Mouse (Mus musculus) embryonic facial prominence, embryonic 14.5 days (tissue): ENCODE results near the gene Fancf. TPM values are rescaled to one million over a fixed set of nuclear protein-coding genes. Genes with fewer than 3 reads are reported as not detected.

ENCODE experiments used
- ATAC-seq: fragments of 200-750 bp; cut with Nextera tagmentation; 2 replicates; pipeline ENCODE4 v1.8.0; 2017; ENCODE audit warnings: low read depth, moderate number of reproducible peaks, moderate TSS enrichment
- DNase-seq: peaks from one replicate; pipeline ENCODE4 v3.0.0-alpha.2; 2015; ENCODE audit warnings: low spot score
- H3K27ac ChIP-seq: fragments of 300-500 bp; sonication (generic); replicated peaks from 2 replicates; pipeline ENCODE4 v1.5.1; 2014; ENCODE audit warnings: low read depth, mild to moderate bottlenecking, low read length, moderate library complexity
- H3K27me3 ChIP-seq: fragments of 300-500 bp; sonication (generic); replicated peaks from 2 replicates; pipeline ENCODE4 v1.6.1; 2014; ENCODE audit warnings: low read length; ENCODE audit not compliant: control insufficient read depth, insufficient read depth
- H3K36me3 ChIP-seq: fragments of 300-500 bp; sonication (generic); 2 replicates; pipeline ENCODE4 v1.6.1; 2014; ENCODE audit warnings: low read length, mixed read lengths; ENCODE audit not compliant: control insufficient read depth, insufficient read depth
- H3K4me1 ChIP-seq: fragments of 300-500 bp; sonication (generic); 2 replicates; pipeline ENCODE4 v1.6.1; 2014; ENCODE audit warnings: antibody characterized with exemption, low read length; ENCODE audit not compliant: control insufficient read depth, insufficient read depth
- H3K4me2 ChIP-seq: fragments of 300-500 bp; sonication (generic); 2 replicates; pipeline ENCODE4 v1.6.1; 2014; ENCODE audit warnings: low read depth, mild to moderate bottlenecking, low read length, moderate library complexity, mixed read lengths
- H3K4me3 ChIP-seq: fragments of 300-500 bp; sonication (generic); 2 replicates; pipeline ENCODE4 v1.5.1; 2014; ENCODE audit warnings: low read depth, mild to moderate bottlenecking, low read length
- H3K9ac ChIP-seq: fragments of 300-500 bp; sonication (generic); 2 replicates; pipeline ENCODE4 v1.6.1; 2014; ENCODE audit warnings: low read depth, mild to moderate bottlenecking, low read length, moderate library complexity, mixed read lengths
- H3K9me3 ChIP-seq: fragments of 300-500 bp; sonication (generic); 2 replicates; pipeline ENCODE4 v1.6.1; 2016; ENCODE audit warnings: low read length; ENCODE audit not compliant: control insufficient read depth
- WGBS: fragments of 180-500 bp; shearing (Covaris S2); extraction: QIAGEN DNeasy Blood & Tissue Kit; methylation state at CpG from one replicate; pipeline ENCODE4 v1.1.7; 2014; 5-methylcytosine and 5-hydroxymethylcytosine counted together
- polyA plus RNA-seq: library from polyadenylated mRNA; unstranded; fragments of >200 nt; fragmentation: Nextera tagmentation; extraction: Ambion mirVana; gene quantifications from 2 replicates; pipeline ENCODE4 v1.2.1, GENCODE M21; 2014

Gene Fancf
- 12.0 and 12.3 TPM in 2 replicates for polyA plus RNA-seq

DNA sequence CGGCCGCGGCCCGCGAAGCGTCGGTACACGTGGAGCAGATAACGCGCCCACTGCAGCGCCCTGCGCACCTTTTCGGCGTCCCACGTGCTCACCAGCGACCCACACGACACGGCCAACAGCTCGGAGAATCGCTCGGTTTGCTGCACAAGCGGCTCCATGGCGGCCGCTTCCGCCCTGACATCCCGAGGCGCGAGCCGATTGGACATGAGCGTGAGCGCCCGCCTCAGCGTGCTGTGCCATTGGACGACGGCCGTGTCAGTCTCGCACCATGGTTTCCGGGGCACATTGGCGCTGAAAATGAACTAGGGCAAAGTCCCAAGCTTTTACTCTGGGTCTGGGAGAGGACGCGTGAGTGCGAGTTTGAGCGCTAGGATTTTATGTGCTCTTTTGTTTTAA lies at the start of gene Fancf:
Gene Fancf (minus strand): TSS at position 171 of the 396 bp plus-strand sequence.
- ATAC-seq = peak; percentile 99
- peak within 1 kb of the TSS; percentile 80 for H3K4me3 ChIP-seq
- 0% methylated on average over 26 of the region's 43 CpGs for WGBS

DNA sequence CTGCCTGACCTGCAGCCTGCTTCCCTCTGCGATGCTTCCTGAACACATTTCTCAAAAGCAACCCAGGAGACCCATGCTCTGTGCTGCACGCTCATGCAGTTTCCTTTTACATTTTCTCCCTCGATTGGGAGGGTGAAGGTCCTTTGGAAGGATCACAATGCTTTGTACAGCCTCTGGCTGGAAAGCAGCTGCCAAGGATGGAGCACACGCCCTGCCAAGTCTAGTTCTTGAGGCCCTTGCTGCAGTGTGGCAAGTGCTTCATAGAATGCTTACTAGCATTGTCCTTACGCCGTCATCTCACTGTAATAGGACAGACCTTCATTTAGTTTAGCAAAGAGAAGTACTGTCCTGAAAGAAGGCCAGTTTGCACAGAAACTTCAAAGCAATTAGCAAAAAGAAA lies 37.0 kb upstream of the Fancf start:
- H3K27ac ChIP-seq = no peak overlapping the region
- no peak overlapping the region for H3K9ac ChIP-seq
- no peaks in the 10 kb centered on the region for H3K27me3 ChIP-seq
- 54% methylated on average over 6 of the region's 6 CpGs for WGBS
- H3K36me3 ChIP-seq = no peaks in the 10 kb centered on the region
- no peak for ATAC-seq
- no peaks in the 10 kb centered on the region for H3K4me1 ChIP-seq
- H3K9me3 ChIP-seq = no peaks in the 10 kb centered on the region
- DNase-seq = no peak
- H3K4me2 ChIP-seq = no peak overlapping the region
- no peak overlapping the region for H3K4me3 ChIP-seq

More for the DNA sequence above, at the start of gene Fancf:
- H3K27me3 ChIP-seq = no peaks in the 10 kb centered on the region
- peaks cover 16% of the 10 kb centered on the region for H3K4me1 ChIP-seq
- peaks cover 7% of the 10 kb centered on the region; the same call in 1 of the 2 replicates for H3K36me3 ChIP-seq
- H3K27ac ChIP-seq = peak within 1 kb of the TSS; percentile 98
- DNase-seq = peak; percentile 97
- no peaks in the 10 kb centered on the region for H3K9me3 ChIP-seq
- H3K9ac ChIP-seq = peak within 1 kb of the TSS; percentile 93
- H3K4me2 ChIP-seq = peak within 1 kb of the TSS; percentile 84

DNA sequence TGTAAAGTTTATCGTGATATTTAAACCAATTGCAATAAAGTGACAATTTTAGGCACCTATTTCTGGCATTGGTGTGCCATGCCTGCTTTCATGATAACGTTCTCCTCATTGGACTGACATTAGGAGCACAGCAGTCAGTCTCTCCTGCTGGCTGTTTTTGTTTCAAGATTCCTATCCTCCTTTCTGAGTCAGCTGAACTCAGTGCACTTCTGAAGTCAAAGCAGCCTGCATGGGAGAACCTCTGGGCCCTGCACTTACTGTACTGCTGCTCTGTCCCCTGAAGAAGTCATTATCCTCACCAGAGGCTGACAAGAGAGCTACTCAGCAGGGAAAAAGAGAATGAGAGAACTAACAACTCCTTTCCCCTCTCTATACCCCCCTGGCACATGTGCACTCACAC lies 32.9 kb upstream of the Fancf start:
- Histone ChIP-seq H3K9ac (no peak overlapping the region), H3K27me3 (no peaks in the 10 kb centered on the region), H3K36me3 (no peaks in the 10 kb centered on the region), H3K4me3 (no peak overlapping the region), H3K4me1 (no peaks in the 10 kb centered on the region), H3K4me2 (no peak overlapping the region), H3K27ac (no peak overlapping the region; the same call in 1 of the 2 replicates), H3K9me3 (no peaks in the 10 kb centered on the region)
- no peak for ATAC-seq
- no peak for DNase-seq
- 36% methylated on average over 2 of the region's 2 CpGs for WGBS

DNA sequence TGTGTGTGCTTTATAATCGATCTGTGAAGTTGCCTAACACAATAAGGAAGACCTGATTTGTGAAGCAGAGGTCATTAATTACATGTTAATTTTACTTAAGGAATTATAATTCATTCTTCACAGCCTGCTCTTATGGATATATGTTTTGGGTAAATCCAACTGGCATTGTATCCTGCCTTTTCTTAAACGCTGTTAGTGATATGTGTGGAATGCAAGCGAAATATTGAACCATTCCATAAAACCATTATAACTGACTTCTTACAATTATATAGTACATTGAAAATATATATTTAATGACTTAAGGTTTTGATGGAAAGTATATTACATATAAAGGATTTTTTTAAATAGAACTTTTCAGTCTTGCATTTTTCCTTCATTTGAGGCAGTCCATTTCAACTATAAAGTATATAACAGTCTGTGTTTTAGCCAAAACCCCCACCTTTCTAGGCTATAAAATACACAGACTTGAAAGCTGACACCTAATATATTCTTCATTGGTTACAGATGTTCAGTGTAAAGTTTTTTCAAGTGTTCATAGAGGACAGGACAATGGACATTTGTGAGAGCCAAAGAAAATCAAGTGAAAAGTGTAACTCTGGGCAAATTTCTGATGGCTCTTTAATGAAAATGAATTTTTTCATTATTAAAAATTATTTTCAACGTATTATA lies 32.2 kb upstream of the Fancf start:
- Histone ChIP-seq H3K4me3 (no peak overlapping the region), H3K36me3 (no peaks in the 10 kb centered on the region), H3K9me3 (no peaks in the 10 kb centered on the region), H3K4me1 (no peaks in the 10 kb centered on the region), H3K9ac (no peak overlapping the region), H3K4me2 (no peak overlapping the region), H3K27me3 (no peaks in the 10 kb centered on the region), H3K27ac (no peak overlapping the region)
- no peak for ATAC-seq
- DNase-seq = no peak
- WGBS = 59% methylated on average over 4 of the region's 4 CpGs

DNA sequence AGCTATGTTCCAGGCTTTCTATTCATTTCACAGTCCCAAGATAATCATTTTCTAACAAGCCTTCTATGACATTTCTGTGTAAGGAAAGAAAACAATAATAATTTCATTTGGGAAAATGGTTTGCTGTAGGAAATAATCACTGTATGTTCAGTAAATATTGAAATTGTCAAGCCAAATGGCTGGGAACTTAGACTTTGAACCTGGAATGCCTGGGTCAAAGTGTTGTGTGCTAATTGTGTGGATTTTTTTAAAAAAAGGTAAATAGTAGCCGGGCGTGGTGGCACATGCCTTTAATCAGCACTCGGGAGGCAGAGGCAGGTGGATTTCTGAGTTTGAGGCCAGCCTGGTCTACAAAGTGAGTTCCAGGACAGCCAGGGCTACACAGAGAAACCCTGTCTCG lies 30.9 kb upstream of the Fancf start:
- Histone ChIP-seq H3K36me3 (no peaks in the 10 kb centered on the region), H3K27ac (no peak overlapping the region), H3K4me3 (no peak overlapping the region), H3K9me3 (no peaks in the 10 kb centered on the region), H3K4me1 (no peaks in the 10 kb centered on the region), H3K9ac (no peak overlapping the region), H3K4me2 (no peak overlapping the region), H3K27me3 (no peaks in the 10 kb centered on the region)
- ATAC-seq (no peak), DNase-seq (no peak)
- 81% methylated on average over 4 of the region's 4 CpGs for WGBS

DNA sequence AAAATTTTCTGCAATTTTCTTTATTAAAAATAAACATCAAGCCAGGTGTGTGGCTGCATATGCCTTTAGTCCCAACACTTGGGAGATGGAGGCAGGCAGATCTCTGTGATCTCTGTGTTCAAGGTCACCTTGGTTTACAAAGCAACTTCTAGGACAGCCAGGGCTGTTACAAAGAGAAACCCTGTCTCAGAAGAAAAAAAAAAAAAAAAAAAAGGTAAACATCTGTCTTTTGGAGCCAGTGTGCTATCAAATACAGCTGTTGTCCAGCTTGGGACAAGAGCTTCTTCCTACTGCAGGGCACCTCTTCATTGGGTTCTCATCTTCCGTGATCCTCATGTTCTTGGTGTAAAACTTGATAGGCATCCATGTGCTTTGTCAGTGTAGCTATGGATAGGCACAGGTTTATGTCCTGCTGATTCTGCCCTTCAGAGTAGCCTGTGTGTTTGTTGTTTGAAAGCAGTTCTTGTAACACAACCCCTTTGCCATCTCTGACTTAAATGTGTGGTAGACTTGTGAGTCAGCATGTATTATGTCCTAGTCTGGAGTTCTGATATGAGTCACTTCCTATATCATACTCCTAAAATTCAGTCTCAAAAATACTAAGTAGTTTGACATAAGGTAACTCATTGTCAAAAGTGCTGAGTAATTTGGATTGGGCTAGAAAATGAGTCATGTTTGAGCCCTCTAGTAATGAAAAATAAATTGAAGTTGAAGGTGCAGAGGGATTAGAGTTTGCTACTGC lies 30.3 kb upstream of the Fancf start:
- H3K36me3 ChIP-seq = no peaks in the 10 kb centered on the region
- H3K4me2 ChIP-seq = no peak overlapping the region
- H3K4me1 ChIP-seq = no peaks in the 10 kb centered on the region
- no peak overlapping the region for H3K27ac ChIP-seq
- ATAC-seq (no peak), DNase-seq (no peak)
- no peaks in the 10 kb centered on the region for H3K9me3 ChIP-seq
- no peak overlapping the region for H3K4me3 ChIP-seq
- 74% methylated on average over 1 of the region's 1 CpGs for WGBS
- H3K9ac ChIP-seq = no peak overlapping the region
- H3K27me3 ChIP-seq = no peaks in the 10 kb centered on the region

DNA sequence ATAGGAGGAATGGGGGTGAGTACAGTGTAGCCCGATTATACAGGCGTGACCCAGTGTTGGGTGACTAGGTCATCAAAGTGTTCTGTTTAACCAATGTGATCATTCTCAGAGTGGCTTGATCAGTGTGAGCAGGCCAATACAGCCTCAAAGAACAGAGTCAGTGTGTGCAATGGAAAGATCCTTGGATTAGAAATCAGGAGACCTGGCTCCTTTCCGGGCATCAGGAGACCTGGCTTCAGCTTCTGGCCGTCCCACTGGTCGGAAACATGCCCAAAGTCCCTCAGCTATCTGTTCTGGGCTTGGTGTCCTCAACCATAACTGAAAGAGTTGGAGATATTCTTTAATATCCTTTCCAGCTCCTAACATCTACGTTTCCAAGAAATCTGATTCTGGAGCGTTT lies 27.5 kb upstream of the Fancf start:
- no peak overlapping the region for H3K4me3 ChIP-seq
- no peaks in the 10 kb centered on the region for H3K27me3 ChIP-seq
- H3K4me1 ChIP-seq = no peaks in the 10 kb centered on the region
- no peak for DNase-seq
- no peak overlapping the region for H3K27ac ChIP-seq
- no peaks in the 10 kb centered on the region for H3K36me3 ChIP-seq
- H3K9me3 ChIP-seq = no peaks in the 10 kb centered on the region
- WGBS = 89% methylated on average over 7 of the region's 7 CpGs
- no peak overlapping the region for H3K9ac ChIP-seq
- H3K4me2 ChIP-seq = no peak overlapping the region
- no peak for ATAC-seq

DNA sequence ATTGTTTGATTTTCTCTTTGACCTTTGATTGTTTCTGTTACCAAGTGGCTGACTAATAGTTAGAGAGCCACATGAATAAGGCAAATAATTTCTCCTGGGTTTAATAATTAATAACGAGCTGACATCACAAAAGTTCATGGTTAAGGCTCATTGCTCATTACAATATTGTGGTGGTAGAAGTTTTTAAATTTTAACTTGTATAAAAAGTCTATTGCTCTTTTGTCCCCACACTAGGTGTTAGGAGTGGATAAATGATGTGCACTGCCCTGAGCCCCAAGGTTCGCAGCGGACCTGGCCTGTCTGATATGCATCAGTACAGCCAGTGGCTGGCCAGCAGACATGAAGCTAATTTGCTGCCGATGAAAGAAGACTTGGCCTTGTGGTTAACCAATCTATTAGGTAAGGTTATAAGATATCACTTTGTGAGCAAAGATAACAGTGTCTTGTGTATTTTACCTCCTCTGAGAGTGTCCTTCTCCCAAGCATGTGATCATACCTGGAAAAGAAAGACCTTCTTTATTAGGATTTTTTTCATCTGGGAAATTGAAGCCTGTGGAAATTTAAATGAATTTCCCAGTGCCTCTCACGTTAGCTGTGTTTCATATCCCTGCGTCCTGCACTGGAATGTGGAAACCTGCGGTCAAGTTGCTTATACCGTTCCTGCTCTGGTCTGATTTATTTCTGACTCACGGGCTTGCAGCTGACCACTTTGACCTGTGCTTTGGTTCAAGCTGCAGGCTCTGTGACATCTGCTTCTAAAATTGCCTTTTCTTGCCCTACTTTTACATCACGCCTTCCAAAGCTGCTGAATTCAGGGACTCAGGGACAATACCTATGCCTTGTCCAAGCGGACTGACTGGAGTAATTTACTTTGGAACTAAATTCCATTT lies 25.9 kb upstream of the Fancf start:
- ATAC-seq (no peak), DNase-seq (no peak)
- no peak overlapping the region for H3K4me3 ChIP-seq
- H3K9me3 ChIP-seq = no peaks in the 10 kb centered on the region
- no peaks in the 10 kb centered on the region for H3K36me3 ChIP-seq
- 0 out of 2 replicates have a peak overlapping the region, but pooled peaks have one; percentile 8 for H3K9ac ChIP-seq
- no peaks in the 10 kb centered on the region for H3K27me3 ChIP-seq
- WGBS = 70% methylated on average over 11 of the region's 11 CpGs
- H3K27ac ChIP-seq = no peak overlapping the region
- no peak overlapping the region for H3K4me2 ChIP-seq
- no peaks in the 10 kb centered on the region for H3K4me1 ChIP-seq
